Mouse (Mus musculus) forebrain, embryonic 16.5 days (tissue): ENCODE measurements around the gene Ralgps2. TPM values are rescaled to one million over a fixed set of nuclear protein-coding genes. Genes with fewer than 3 reads are reported as not detected.

ENCODE experiments used
- ATAC-seq: fragments of 200-750 bp; cut with Nextera tagmentation; 2 replicates; pipeline ENCODE4 v1.8.0; 2017; ENCODE audit warnings: mild to moderate bottlenecking, moderate library complexity
- H3K27ac ChIP-seq: fragments of 300-500 bp; sonication (generic); 2 replicates; pipeline ENCODE4 v1.5.1; 2014; ENCODE audit warnings: low read length, control low read depth
- H3K27me3 ChIP-seq: fragments of 300-500 bp; sonication (generic); replicated peaks from 2 replicates; pipeline ENCODE4 v1.6.1; 2014; ENCODE audit warnings: low read length; ENCODE audit not compliant: control insufficient read depth, insufficient read depth
- H3K36me3 ChIP-seq: fragments of 300-500 bp; sonication (generic); 2 replicates; pipeline ENCODE4 v1.6.1; 2014; ENCODE audit not compliant: control insufficient read depth, insufficient read depth
- H3K4me1 ChIP-seq: fragments of 300-500 bp; sonication (generic); replicated peaks from 2 replicates; pipeline ENCODE4 v1.6.1; 2014; ENCODE audit warnings: low read length; ENCODE audit not compliant: control insufficient read depth, insufficient read depth
- H3K4me2 ChIP-seq: fragments of 300-500 bp; sonication (generic); 2 replicates; pipeline ENCODE4 v1.6.1; 2014; ENCODE audit warnings: mild to moderate bottlenecking, low read length, control low read depth
- H3K4me3 ChIP-seq: fragments of 300-500 bp; sonication (generic); replicated peaks from 2 replicates; pipeline ENCODE4 v1.5.1; 2014; ENCODE audit warnings: mild to moderate bottlenecking, low read length, control low read depth
- H3K9ac ChIP-seq: fragments of 300-500 bp; sonication (generic); replicated peaks from 2 replicates; pipeline ENCODE4 v1.6.1; 2014; ENCODE audit warnings: low read depth, low read length, control low read depth
- H3K9me3 ChIP-seq: fragments of 300-500 bp; sonication (generic); 2 replicates; pipeline ENCODE4 v1.6.1; 2016; ENCODE audit warnings: low read length; ENCODE audit not compliant: control insufficient read depth
- WGBS: fragments of 180-500 bp; shearing (Covaris S2); extraction: QIAGEN DNeasy Blood & Tissue Kit; methylation state at CpG from one replicate; pipeline ENCODE4 v1.1.7; 2014; 5-methylcytosine and 5-hydroxymethylcytosine counted together
- polyA plus RNA-seq: library from polyadenylated mRNA; unstranded; fragments of >200 nt; fragmentation: Nextera tagmentation; extraction: Ambion mirVana; gene quantifications from 2 replicates; pipeline ENCODE4 v1.2.1, GENCODE M21; 2015

Gene Ralgps2
- polyA plus RNA-seq, 1 experiment from 2014 or later = 135 TPM

- Histone ChIP-seq H3K27me3 (no peaks in the 10 kb centered on the region), H3K9me3 (no peaks in the 10 kb centered on the region), H3K36me3 (peaks cover 21% of the 10 kb centered on the region), H3K4me2 (no peak overlapping the region), H3K4me1 (no peaks in the 10 kb centered on the region), H3K9ac (no peak overlapping the region), H3K27ac (no peak overlapping the region), H3K4me3 (no peak overlapping the region)
- no peak for ATAC-seq
- 95% methylated on average over 2 of the region's 2 CpGs for WGBS
Observed at GRCm38 (mm10) chr1:156885879-156886278, 53.5 kb downstream of the Ralgps2 start.

GRCm38 (mm10) chr1:156884782-156885181 is 54.6 kb downstream of the Ralgps2 start:
- H3K36me3 ChIP-seq = peaks cover 21% of the 10 kb centered on the region
- ATAC-seq = no peak
- no peak overlapping the region for H3K4me2 ChIP-seq
- no peak overlapping the region for H3K9ac ChIP-seq
- H3K27ac ChIP-seq = no peak overlapping the region
- 98% methylated on average over 2 of the region's 2 CpGs for WGBS
- H3K4me3 ChIP-seq = no peak overlapping the region
- no peaks in the 10 kb centered on the region for H3K9me3 ChIP-seq
- H3K4me1 ChIP-seq = no peaks in the 10 kb centered on the region
- H3K27me3 ChIP-seq = no peaks in the 10 kb centered on the region

- ATAC-seq = no peak
Observed at GRCm38 (mm10) chr1:156870616-156871015, 68.8 kb downstream of the Ralgps2 start.

GRCm38 (mm10) chr1:156870028-156870427 is 69.4 kb downstream of the Ralgps2 start:
- H3K36me3 ChIP-seq = no peaks in the 10 kb centered on the region; the same call in 1 of the 2 replicates
- no peaks in the 10 kb centered on the region for H3K27me3 ChIP-seq
- H3K9ac ChIP-seq = no peak overlapping the region
- ATAC-seq = no peak
- H3K9me3 ChIP-seq = no peaks in the 10 kb centered on the region
- H3K4me2 ChIP-seq = no peak overlapping the region
- no peak overlapping the region for H3K4me3 ChIP-seq
- H3K4me1 ChIP-seq = no peaks in the 10 kb centered on the region
- H3K27ac ChIP-seq = no peak overlapping the region
- WGBS = 93% methylated on average over 5 of the region's 5 CpGs

More at GRCm38 (mm10) chr1:156870616-156871015, 68.8 kb downstream of the Ralgps2 start:
- H3K36me3 ChIP-seq = no peaks in the 10 kb centered on the region; the same call in 1 of the 2 replicates
- WGBS = 96% methylated on average over 4 of the region's 4 CpGs
- H3K9me3 ChIP-seq = no peaks in the 10 kb centered on the region
- H3K27ac ChIP-seq = no peak overlapping the region
- no peaks in the 10 kb centered on the region for H3K4me1 ChIP-seq
- H3K27me3 ChIP-seq = no peaks in the 10 kb centered on the region
- no peak overlapping the region for H3K4me3 ChIP-seq
- H3K9ac ChIP-seq = no peak overlapping the region
- H3K4me2 ChIP-seq = no peak overlapping the region

GRCm38 (mm10) chr1:156864240-156864639 is 75.2 kb downstream of the Ralgps2 start:
- Histone ChIP-seq H3K27me3 (no peaks in the 10 kb centered on the region), H3K36me3 (no peaks in the 10 kb centered on the region), H3K4me2 (no peak overlapping the region), H3K27ac (no peak overlapping the region), H3K4me1 (peaks cover 2% of the 10 kb centered on the region; the same call in 1 of the 2 replicates), H3K4me3 (no peak overlapping the region), H3K9me3 (no peaks in the 10 kb centered on the region), H3K9ac (no peak overlapping the region)
- no peak for ATAC-seq
- 50% methylated on average over 3 of the region's 3 CpGs for WGBS

- H3K4me3 ChIP-seq = no peak overlapping the region
- H3K4me1 ChIP-seq = peaks cover 2% of the 10 kb centered on the region; the same call in 1 of the 2 replicates
- no peak for ATAC-seq
- H3K36me3 ChIP-seq = no peaks in the 10 kb centered on the region
- H3K9me3 ChIP-seq = no peaks in the 10 kb centered on the region
- H3K27me3 ChIP-seq = no peaks in the 10 kb centered on the region
- no peak overlapping the region for H3K4me2 ChIP-seq
- H3K27ac ChIP-seq = no peak overlapping the region
- no peak overlapping the region for H3K9ac ChIP-seq
- 56% methylated on average over 3 of the region's 3 CpGs for WGBS
Observed at GRCm38 (mm10) chr1:156863726-156864125, 75.7 kb downstream of the Ralgps2 start.

- no peak overlapping the region for H3K4me2 ChIP-seq
- no peak for ATAC-seq
- H3K9me3 ChIP-seq = no peaks in the 10 kb centered on the region
- H3K9ac ChIP-seq = no peak overlapping the region
- peaks cover 2% of the 10 kb centered on the region; the same call in 1 of the 2 replicates for H3K4me1 ChIP-seq
- WGBS = 49% methylated on average over 4 of the region's 4 CpGs
- H3K27me3 ChIP-seq = no peaks in the 10 kb centered on the region
- no peak overlapping the region for H3K27ac ChIP-seq
- no peaks in the 10 kb centered on the region for H3K36me3 ChIP-seq
- H3K4me3 ChIP-seq = no peak overlapping the region
Observed at GRCm38 (mm10) chr1:156861475-156862043, 77.9 kb downstream of the Ralgps2 start.

GRCm38 (mm10) chr1:156860266-156860665 is 79.2 kb downstream of the Ralgps2 start:
- Histone ChIP-seq H3K27ac (no peak overlapping the region), H3K4me3 (no peak overlapping the region), H3K27me3 (no peaks in the 10 kb centered on the region), H3K9ac (no peak overlapping the region), H3K9me3 (no peaks in the 10 kb centered on the region), H3K4me1 (peaks cover 2% of the 10 kb centered on the region; the same call in 1 of the 2 replicates), H3K4me2 (no peak overlapping the region), H3K36me3 (no peaks in the 10 kb centered on the region)
- ATAC-seq = no peak
- 87% methylated on average over 8 of the region's 8 CpGs for WGBS

- no peaks in the 10 kb centered on the region for H3K27me3 ChIP-seq
- no peaks in the 10 kb centered on the region for H3K9me3 ChIP-seq
- no peak overlapping the region for H3K4me2 ChIP-seq
- H3K27ac ChIP-seq = no peak overlapping the region
- no peak overlapping the region for H3K4me3 ChIP-seq
- ATAC-seq = no peak
- no peak overlapping the region for H3K9ac ChIP-seq
- H3K4me1 ChIP-seq = peaks cover 2% of the 10 kb centered on the region; the same call in 1 of the 2 replicates
- H3K36me3 ChIP-seq = no peaks in the 10 kb centered on the region
- WGBS = 60% methylated on average over 2 of the region's 2 CpGs
Observed at GRCm38 (mm10) chr1:156859711-156860250, 79.6 kb downstream of the Ralgps2 start.
